Mouse (Mus musculus) thymus, adult 2 months (tissue): ENCODE data around the gene Nin.

Experiments
- CTCF ChIP-seq: fragments of 200-500 bp; IDR thresholded peaks from 2 replicates; pipeline ENCODE4 v1.5.1; 2012; ENCODE audit warnings: mild to moderate bottlenecking, control low read depth, low read length, moderate library complexity, borderline replicate concordance; ENCODE audit not compliant: control insufficient read depth, poor library complexity, insufficient read depth; ENCODE audit errors: extremely low read depth
- POLR2A ChIP-seq: fragments of 200-500 bp; IDR thresholded peaks from 2 replicates; pipeline ENCODE4 v1.6.1; 2012; ENCODE audit warnings: mild to moderate bottlenecking, low read length, control low read depth, moderate library complexity; ENCODE audit not compliant: control insufficient read depth, poor library complexity, insufficient read depth; ENCODE audit errors: extremely low read depth

GRCm38 (mm10) chr12:70137626-70138025, 24.1 kb upstream of the Nin start:
- TF ChIP-seq POLR2A = no peak
- no peak for TF ChIP-seq CTCF
